Mouse (Mus musculus) ovary, adult 2 months (tissue): ENCODE measurements around the gene Cib4. TPM values are rescaled to one million over a fixed set of nuclear protein-coding genes. Genes with fewer than 3 reads are reported as not detected.

Source experiments
- polyA plus RNA-seq: library from polyadenylated mRNA; depleted of rRNA; stranded (reverse); fragments of >200 nt; gene quantifications from 2 replicates; pipeline ENCODE4 v1.2.3, GENCODE M21; 2012; rRNA removed

Cib4 gene
- 0.26 TPM in 1 of 2 replicates, not detected in the other for polyA plus RNA-seq

DNA sequence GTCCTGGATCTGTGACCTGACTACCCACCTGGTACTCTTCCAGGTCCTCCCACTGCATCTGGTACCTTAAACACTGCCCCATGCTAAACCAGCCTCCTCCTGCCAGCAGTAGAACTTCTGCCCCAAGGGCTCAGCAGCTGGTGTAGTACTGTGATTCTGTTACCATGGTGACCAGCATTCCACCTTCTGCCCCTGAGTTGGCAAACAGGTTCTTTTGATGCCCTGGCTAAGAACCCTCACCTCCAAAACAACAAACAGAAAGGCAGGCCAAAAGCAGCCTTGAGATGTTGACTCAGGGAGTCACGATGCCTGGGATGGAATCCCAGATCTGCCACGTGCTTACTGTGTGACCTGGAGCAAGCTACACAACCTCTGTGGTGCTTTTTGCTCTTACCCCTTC, at the start of gene Cib4:
Gene Cib4 (minus strand): TSS at position 139 of the 400 bp plus-strand sequence.

DNA sequence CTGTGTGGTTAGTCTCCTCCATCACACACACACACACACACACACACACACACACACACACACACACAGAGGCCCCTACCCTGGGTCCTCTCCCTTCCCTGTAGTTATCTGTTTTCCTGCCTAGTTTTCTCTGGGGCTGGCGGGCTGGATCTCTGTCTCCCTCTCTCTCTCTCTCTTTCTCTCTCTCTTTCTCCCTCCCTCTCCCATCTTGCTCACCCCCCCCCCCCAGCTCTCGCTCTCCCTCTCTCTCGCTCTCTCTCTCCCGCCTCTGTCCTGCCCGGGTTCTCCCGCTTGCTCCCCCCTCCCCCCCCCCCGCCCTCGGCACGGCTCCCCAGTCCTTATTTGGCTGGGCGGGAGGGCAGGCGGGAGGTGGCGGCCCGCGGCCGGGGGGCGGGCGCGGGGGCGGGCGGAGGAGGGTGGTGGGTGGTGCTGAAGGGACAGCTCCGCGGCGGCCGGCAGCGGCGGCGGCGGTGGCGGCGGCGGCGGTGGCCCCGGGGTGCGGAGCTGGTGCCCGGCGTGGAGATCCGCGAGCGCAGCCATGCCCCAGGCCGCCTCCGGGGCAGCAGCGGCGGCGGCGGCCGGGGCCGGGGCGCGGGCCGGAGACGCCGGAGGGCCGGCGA, 42.2 kb upstream of the Cib4 start, which contains the start of gene Kcnk3:
Gene Kcnk3 (plus strand): TSS at position 490 of the 620 bp plus-strand sequence.

DNA sequence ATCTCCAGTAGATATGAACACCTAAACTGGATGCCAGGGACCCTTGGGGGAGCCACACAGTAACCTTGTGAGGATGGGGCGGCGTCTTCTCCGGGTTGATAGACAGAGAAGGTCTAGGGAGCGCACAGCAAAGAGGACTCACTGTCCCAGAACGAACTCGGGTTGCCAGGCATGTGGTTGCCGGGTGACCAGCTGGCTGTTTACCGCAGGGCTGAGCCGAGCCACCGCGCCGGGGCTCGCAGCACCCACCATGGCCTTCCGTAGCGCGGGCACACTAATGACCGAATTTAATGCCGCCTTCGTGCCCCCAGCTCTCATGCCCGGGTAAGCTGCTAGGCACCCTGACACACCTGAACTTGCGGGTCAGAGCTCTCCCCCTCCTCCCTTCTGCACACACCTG, 79.8 kb downstream of the Cib4 start, which contains the start of gene 1700001C02Rik:
Gene 1700001C02Rik (plus strand): TSS at position 187 of the 400 bp plus-strand sequence.

DNA sequence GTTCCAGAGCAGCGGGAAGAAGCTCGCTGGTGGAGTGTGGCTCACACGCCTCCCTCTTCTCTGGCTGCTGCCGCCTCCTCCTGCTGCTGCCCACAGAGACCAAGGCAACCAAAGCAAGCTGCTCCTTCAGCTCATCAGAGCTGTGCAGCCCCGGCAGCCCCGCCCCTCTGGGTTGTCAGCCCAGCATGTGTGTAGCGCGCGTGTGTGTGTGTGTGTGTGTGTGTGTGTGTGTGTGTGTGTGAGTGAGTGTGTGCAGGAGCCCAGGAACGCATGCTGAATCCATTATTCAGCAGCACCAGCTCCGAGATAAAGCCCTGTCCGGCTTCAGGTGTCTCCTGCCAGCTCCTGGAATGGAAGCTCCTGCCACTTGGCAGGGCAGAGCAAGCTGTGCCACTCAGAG, 83.8 kb downstream of the Cib4 start, which contains the start of gene Otof:
Gene Otof (minus strand): TSS at position 112 of the 400 bp plus-strand sequence.

Other genes starting within 250 kb of the Cib4 start
- gene Otof, start 83.9 kb downstream of the Cib4 start, polyA plus RNA-seq, result 2.5 and 2.6 TPM in 2 replicates
- 22.9 and 33.7 TPM in 2 replicates for gene 1700001C02Rik, start 79.8 kb downstream of the Cib4 start, polyA plus RNA-seq
- 143 and 186 TPM in 2 replicates for gene Kcnk3, start 42.3 kb upstream of the Cib4 start, polyA plus RNA-seq
- gene Slc35f6, start 102.1 kb upstream of the Cib4 start, polyA plus RNA-seq, result 148 and 153 TPM in 2 replicates
- 37.4 and 41.0 TPM in 2 replicates for gene Cenpa, start 120.9 kb upstream of the Cib4 start, polyA plus RNA-seq
- gene Dpysl5, start 165.7 kb upstream of the Cib4 start, polyA plus RNA-seq, result 27.2 and 40.7 TPM in 2 replicates